Mouse (Mus musculus) bone marrow, adult 2 months (tissue): ENCODE measurements around the gene Tcte2. TPM values are rescaled to one million over a fixed set of nuclear protein-coding genes. Genes with fewer than 3 reads are reported as not detected.

Source experiments
- H3K27ac ChIP-seq: fragments of 200-500 bp; 2 replicates; pipeline ENCODE4 v1.5.1; 2012; ENCODE audit warnings: low read depth, mild to moderate bottlenecking, control low read depth, inconsistent platforms, low read length; ENCODE audit not compliant: control insufficient read depth, poor library complexity, insufficient read depth
- H3K4me1 ChIP-seq: fragments of 200-500 bp; 2 replicates; pipeline ENCODE4 v1.6.1; 2011; ENCODE audit warnings: low read length; ENCODE audit not compliant: control insufficient read depth, insufficient read depth
- H3K4me3 ChIP-seq: fragments of 200-500 bp; replicated peaks from 2 replicates; pipeline ENCODE3; 2011; ENCODE audit warnings: mild to moderate bottlenecking, low read depth, low read length, control low read depth; ENCODE audit not compliant: control insufficient read depth
- CTCF ChIP-seq: fragments of 200-500 bp; IDR thresholded peaks from 2 replicates; pipeline ENCODE4 v1.5.1; 2011; ENCODE audit warnings: low read length, control low read depth; ENCODE audit not compliant: control insufficient read depth, insufficient read depth
- POLR2A ChIP-seq: fragments of 200-500 bp; IDR thresholded peaks from 2 replicates; pipeline ENCODE4 v1.6.1; 2011; ENCODE audit warnings: low read depth, mild to moderate bottlenecking, control low read depth, low read length, borderline replicate concordance; ENCODE audit not compliant: control insufficient read depth
- WGBS: fragments of 180-500 bp; shearing (Covaris S2); methylation state at CpG from one replicate; pipeline ENCODE4 v1.1.7; 2018; 5-methylcytosine and 5-hydroxymethylcytosine counted together
- polyA plus RNA-seq: library from polyadenylated mRNA; stranded (reverse); fragments of >200 nt; gene quantifications from 2 replicates; pipeline ENCODE4 v1.2.4, GENCODE M21; 2011; ENCODE audit warnings: low replicate concordance; ENCODE audit not compliant: missing spikeins, insufficient read depth, insufficient read length

The Tcte2 gene
- polyA plus RNA-seq, 1 experiment = 4.1 TPM

DNA sequence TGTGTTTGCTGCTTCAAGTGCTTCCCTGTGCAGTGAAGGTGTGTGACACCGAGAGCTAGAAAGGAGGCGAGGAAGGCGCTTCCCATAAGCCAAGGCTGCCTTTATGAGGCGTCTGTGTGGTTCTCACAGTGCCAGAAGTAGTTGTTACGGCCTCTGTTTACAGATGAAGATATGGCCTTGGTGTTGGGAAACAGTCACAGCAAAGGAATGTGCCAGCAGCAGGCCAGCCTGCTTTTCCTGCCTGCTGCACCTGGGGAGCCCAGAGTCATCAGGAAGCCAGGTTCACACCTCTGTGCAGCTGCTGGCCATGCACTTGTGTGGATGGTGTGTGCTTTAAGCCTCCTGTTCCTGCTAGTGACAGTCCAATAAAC is 17.9 kb downstream of the Tcte2 start:
- 80% methylated on average over 5 of the region's 5 CpGs for WGBS
- TF ChIP-seq CTCF = no peak
- no peak for TF ChIP-seq POLR2A
- Histone ChIP-seq H3K4me1 (no peaks in the 10 kb centered on the region; the same call in 1 of the 2 replicates), H3K27ac (no peak overlapping the region), H3K4me3 (no peak overlapping the region)

DNA sequence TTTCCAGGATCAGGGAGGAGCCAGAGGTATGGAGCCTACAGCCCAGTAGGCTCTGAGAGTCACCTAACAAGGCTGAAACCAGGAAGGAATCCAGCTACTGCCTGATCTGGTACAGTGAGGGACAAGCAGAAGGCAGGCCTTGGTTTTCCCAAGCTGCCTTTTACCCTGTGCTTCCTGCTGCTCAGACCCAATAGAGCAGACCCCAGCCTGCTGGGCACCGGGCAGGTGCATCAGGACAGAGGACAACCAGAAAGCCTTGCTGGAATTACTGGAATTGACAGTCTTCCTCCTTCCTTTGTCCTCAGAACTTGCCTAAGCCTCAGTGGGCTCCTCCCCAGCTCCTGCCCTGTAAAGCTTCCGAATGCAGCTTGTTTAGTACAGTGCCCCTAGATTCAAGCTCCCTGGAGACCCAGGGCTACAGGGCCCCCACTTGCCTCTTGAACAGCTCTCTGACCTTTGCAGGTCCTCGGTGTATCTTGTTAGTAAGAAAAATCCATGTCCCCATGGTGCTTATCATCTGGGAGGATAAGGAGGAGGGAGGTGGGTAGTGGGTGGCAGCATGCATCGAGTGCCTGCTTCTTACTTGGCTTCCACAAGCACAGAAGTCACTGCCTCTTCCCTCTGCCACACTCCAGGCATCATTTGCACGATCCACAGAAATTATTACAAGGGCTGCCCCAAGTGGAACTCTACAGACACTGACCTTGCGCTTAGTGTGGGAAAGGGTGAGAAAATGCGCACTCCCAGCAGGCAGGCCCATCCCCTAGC is 18.5 kb downstream of the Tcte2 start:
- Histone ChIP-seq H3K4me3 (no peak overlapping the region), H3K27ac (no peak overlapping the region), H3K4me1 (no peaks in the 10 kb centered on the region; the same call in 1 of the 2 replicates)
- TF ChIP-seq CTCF (no peak), POLR2A (no peak)
- 83% methylated on average over 7 of the region's 7 CpGs for WGBS

DNA sequence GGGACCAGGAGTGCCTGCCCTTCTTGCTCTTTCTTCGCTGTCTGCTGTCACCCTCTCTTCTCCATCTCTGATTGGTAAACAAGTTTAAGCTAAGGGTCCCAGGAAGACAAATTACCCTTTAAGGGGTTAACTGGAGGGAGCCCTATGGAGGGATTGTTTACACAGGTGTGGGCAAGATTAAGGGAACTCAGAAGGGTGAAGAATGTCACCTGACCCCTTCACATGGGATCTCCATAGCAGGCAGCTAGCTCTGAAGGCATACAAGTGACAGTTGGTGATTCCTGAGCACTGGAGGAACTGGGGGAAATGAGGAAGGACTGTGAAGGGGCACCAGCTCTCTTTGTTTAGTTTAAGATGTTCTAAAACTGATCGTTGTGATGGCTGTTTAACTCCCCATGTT is 19.3 kb downstream of the Tcte2 start:
- H3K4me1 ChIP-seq = no peaks in the 10 kb centered on the region; the same call in 1 of the 2 replicates
- no peak overlapping the region for H3K4me3 ChIP-seq
- H3K27ac ChIP-seq = no peak overlapping the region
- WGBS = 46% methylated on average over 2 of the region's 2 CpGs
- no peak for TF ChIP-seq POLR2A
- TF ChIP-seq CTCF = no peak

DNA sequence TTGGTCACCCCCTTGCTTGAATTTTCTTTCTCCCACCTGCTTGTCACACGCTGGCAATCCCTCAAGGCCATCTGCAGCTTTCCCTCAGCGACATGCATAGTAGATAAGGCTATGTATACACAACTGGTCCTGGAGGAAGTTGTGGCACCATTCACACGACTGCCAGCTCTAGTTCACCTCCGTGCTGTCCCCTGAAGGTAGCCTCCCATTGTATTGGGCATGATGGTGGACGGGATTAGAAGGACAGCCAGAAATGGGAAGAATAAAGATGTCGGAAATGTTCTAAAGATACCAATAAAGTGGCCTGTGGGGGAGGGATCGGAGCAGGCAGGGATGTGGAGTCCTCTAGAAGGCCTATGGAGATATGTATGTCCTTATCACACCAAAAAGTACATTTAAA is 20.0 kb downstream of the Tcte2 start:
- H3K27ac ChIP-seq = no peak overlapping the region
- TF ChIP-seq CTCF (no peak), POLR2A (no peak)
- H3K4me3 ChIP-seq = no peak overlapping the region
- H3K4me1 ChIP-seq = no peaks in the 10 kb centered on the region; the same call in 1 of the 2 replicates
- WGBS = 52% methylated on average over 7 of the region's 7 CpGs

DNA sequence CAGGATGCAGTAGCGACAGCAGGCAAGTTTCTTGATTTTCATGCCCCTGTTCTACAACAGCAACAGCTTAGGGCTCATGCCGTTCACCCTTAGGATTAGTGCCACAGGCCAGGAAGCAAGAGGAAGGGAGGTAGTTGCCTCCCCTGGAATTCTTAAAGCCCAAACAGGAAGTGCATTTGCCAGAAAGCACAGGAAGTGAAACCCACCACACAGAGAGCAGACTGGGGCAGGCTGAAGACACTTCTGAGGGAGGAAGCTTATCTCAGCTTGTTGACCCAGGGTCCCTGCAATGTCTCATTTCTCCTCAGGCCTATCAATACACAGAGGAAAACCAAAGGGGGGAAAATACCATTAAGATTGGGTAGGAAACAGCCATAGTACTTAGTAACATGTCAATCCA is 20.8 kb downstream of the Tcte2 start:
- Histone ChIP-seq H3K27ac (no peak overlapping the region), H3K4me3 (no peak overlapping the region), H3K4me1 (no peaks in the 10 kb centered on the region; the same call in 1 of the 2 replicates)
- 45% methylated on average over 2 of the region's 2 CpGs for whole genome bisulfite sequencing
- no peak for TF ChIP-seq POLR2A
- TF ChIP-seq CTCF = no peak

DNA sequence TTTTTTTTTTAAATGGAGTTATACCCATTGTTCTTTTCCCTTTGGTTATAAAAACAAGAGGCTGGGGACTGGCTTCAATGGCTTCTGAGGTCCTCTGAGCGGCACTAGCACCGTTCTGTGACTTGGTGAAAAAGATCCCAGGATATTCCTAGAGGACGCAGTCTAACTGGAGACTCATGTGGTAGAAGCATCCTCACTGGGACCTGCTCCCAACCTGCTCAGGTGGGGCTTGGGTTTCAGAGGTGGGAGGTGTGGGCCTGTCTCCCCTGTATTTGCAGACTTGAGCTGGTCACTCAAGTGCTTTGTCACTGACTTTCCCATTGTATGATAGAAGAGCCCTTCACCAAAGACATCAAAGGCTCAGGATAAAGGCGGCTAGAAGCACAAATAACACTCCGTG is 21.6 kb downstream of the Tcte2 start:
- TF ChIP-seq POLR2A = no peak

DNA sequence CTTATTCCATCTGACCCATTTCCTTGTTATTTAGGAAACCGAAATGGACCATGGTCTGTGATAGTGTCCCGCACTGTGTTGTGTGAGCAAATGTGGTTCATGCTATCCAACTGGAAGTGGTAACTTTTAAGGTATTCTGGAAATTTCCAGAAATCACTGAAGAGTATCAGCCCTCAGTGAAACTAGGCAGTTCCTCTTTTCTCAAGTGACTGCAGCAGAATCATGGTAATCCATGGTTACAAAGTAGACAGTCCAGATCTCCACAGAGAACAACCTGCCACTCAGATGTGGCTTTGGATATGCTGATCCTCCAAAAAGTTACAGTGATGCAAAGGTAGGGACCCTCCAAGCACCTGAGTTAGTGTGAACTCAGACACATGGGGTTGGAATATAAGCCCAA is 22.7 kb downstream of the Tcte2 start:
- 64% methylated on average over 2 of the region's 2 CpGs for WGBS
- no peak overlapping the region for H3K4me3 ChIP-seq
- no peak for TF ChIP-seq POLR2A
- TF ChIP-seq CTCF = no peak
- H3K27ac ChIP-seq = no peak overlapping the region
- no peaks in the 10 kb centered on the region; the same call in 1 of the 2 replicates for H3K4me1 ChIP-seq

More for the DNA sequence above, 21.6 kb downstream of the Tcte2 start:
- 83% methylated on average over 5 of the region's 5 CpGs for WGBS
- no peak overlapping the region for H3K27ac ChIP-seq
- H3K4me1 ChIP-seq = no peaks in the 10 kb centered on the region; the same call in 1 of the 2 replicates
- no peak overlapping the region for H3K4me3 ChIP-seq

DNA sequence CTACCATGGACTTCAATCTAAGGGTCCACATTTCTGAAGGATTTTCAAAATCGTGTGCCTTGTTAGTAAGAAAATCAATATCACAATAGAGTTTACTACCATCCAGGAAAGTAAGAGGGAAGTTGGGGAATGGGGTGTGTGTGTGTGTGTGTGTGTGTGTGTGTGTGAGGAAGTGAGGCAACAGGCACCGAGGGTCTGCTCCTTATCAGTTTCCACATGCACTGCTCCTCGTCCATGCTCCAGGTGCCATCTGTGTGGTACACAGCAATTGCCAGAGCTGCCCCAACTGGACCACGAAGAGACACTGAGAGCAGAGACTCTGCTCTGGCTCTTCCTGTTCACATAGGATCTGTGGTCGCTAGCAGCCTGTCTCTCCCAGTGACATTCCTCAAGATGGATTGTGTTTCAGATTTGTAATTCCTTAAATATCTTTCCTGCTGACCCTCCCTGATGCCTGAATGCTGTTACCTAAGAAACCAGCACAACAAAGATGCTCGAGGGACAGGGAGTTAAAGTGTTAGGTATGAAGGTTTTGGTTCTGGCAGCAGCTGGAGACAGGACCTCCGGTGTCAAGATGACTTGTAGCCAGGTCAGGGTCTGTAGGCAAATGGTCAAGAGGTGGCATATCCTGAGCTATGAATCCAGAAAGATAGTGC is 23.4 kb downstream of the Tcte2 start:
- Histone ChIP-seq H3K4me3 (no peak overlapping the region), H3K4me1 (no peaks in the 10 kb centered on the region; the same call in 1 of the 2 replicates), H3K27ac (no peak overlapping the region)
- TF ChIP-seq POLR2A (no peak), CTCF (no peak)
- 27% methylated on average over 7 of the region's 7 CpGs for WGBS
